Mouse (Mus musculus) cortical plate, adult 2 months (tissue): ENCODE measurements around the gene Ccdc174. TPM values are rescaled to one million over a fixed set of nuclear protein-coding genes. Genes with fewer than 3 reads are reported as not detected.

Experiments used
- H3K27ac ChIP-seq: fragments of 200-500 bp; 2 replicates; pipeline ENCODE4 v1.5.1; 2012; ENCODE audit warnings: low read length, control low read depth, inconsistent platforms; ENCODE audit not compliant: insufficient read depth
- H3K4me1 ChIP-seq: fragments of 200-500 bp; 2 replicates; pipeline ENCODE4 v1.6.1; 2011; ENCODE audit warnings: low read length; ENCODE audit not compliant: control insufficient read depth, insufficient read depth
- H3K4me3 ChIP-seq: fragments of 200-500 bp; 2 replicates; pipeline ENCODE4 v1.5.1; 2011; ENCODE audit warnings: mild to moderate bottlenecking, low read length, control low read depth; ENCODE audit not compliant: insufficient read depth
- CTCF ChIP-seq: fragments of 200-500 bp; IDR thresholded peaks from 2 replicates; pipeline ENCODE4 v1.5.1; 2011; ENCODE audit warnings: mild to moderate bottlenecking, control low read depth, low read length; ENCODE audit not compliant: insufficient read depth; ENCODE audit errors: extremely low read depth
- POLR2A ChIP-seq: fragments of 200-500 bp; IDR thresholded peaks from 2 replicates; pipeline ENCODE4 v1.6.1; 2011; ENCODE audit warnings: mild to moderate bottlenecking, low read length, control low read depth; ENCODE audit not compliant: insufficient read depth; ENCODE audit errors: extremely low read depth
- polyA plus RNA-seq: library from polyadenylated mRNA; depleted of rRNA; stranded (reverse); fragments of >200 nt; gene quantifications from 2 replicates; pipeline ENCODE4 v1.2.3, GENCODE M21; 2012; rRNA removed

The Ccdc174 gene
- 17.7 and 18.5 TPM in 2 replicates for polyA plus RNA-seq

- TF ChIP-seq CTCF, result no peak
- TF ChIP-seq POLR2A, result peak; percentile 90; the same call in 1 of the 2 replicates
- Histone ChIP-seq H3K27ac (no peak within 1 kb of the TSS), H3K4me3 (peak within 1 kb of the TSS; percentile 93), H3K4me1 (peaks cover 6% of the 10 kb centered on the region; the same call in 1 of the 2 replicates)
These were observed at the start of gene Ccdc174 for GRCm38 (mm10) chr6:91877885-91878651. Gene Ccdc174, plus strand, starts transcription at chr6:91878053.

GRCm38 (mm10) chr6:91832863-91833440 is 44.9 kb upstream of the Ccdc174 start:
- H3K4me3 ChIP-seq, result no peak overlapping the region
- H3K27ac ChIP-seq, result no peak overlapping the region
- TF ChIP-seq POLR2A, result no peak
- no peak for TF ChIP-seq CTCF
- no peaks in the 10 kb centered on the region for H3K4me1 ChIP-seq

GRCm38 (mm10) chr6:91839010-91839871 is 38.6 kb upstream of the Ccdc174 start:
- Histone ChIP-seq H3K4me3 (peak overlapping the region; percentile 25), H3K27ac (no peak overlapping the region), H3K4me1 (no peaks in the 10 kb centered on the region)
- no peak for TF ChIP-seq CTCF
- no peak for TF ChIP-seq POLR2A

GRCm38 (mm10) chr6:91842897-91843627 is 34.8 kb upstream of the Ccdc174 start:
- Histone ChIP-seq H3K27ac (no peak overlapping the region), H3K4me3 (peak overlapping the region; percentile 36), H3K4me1 (no peaks in the 10 kb centered on the region)
- TF ChIP-seq POLR2A (no peak), CTCF (no peak)

GRCm38 (mm10) chr6:91843628-91844153 is 34.2 kb upstream of the Ccdc174 start:
- TF ChIP-seq POLR2A (no peak), CTCF (no peak)
- H3K27ac ChIP-seq, result no peak overlapping the region
- H3K4me3 ChIP-seq, result peak overlapping the region; percentile 36
- no peaks in the 10 kb centered on the region for H3K4me1 ChIP-seq

GRCm38 (mm10) chr6:91852550-91852949 is 25.3 kb upstream of the Ccdc174 start:
- Histone ChIP-seq H3K27ac (no peak overlapping the region), H3K4me1 (no peaks in the 10 kb centered on the region), H3K4me3 (no peak overlapping the region)
- TF ChIP-seq POLR2A (no peak), CTCF (peak; percentile 90)

GRCm38 (mm10) chr6:91858339-91858738 is 19.5 kb upstream of the Ccdc174 start:
- TF ChIP-seq CTCF, result no peak
- no peak for TF ChIP-seq POLR2A
- H3K4me1 ChIP-seq, result no peaks in the 10 kb centered on the region
- H3K4me3 ChIP-seq, result no peak overlapping the region

GRCm38 (mm10) chr6:91862848-91863247 is 15.0 kb upstream of the Ccdc174 start:
- Histone ChIP-seq H3K27ac (no peak overlapping the region), H3K4me3 (no peak overlapping the region), H3K4me1 (no peaks in the 10 kb centered on the region)
- TF ChIP-seq POLR2A (no peak), CTCF (no peak)

More at GRCm38 (mm10) chr6:91858339-91858738, 19.5 kb upstream of the Ccdc174 start:
- H3K27ac ChIP-seq, result no peak overlapping the region

GRCm38 (mm10) chr6:91864595-91864994 is 13.3 kb upstream of the Ccdc174 start:
- no peak for TF ChIP-seq CTCF
- no peak for TF ChIP-seq POLR2A
- H3K4me3 ChIP-seq, result no peak overlapping the region
- H3K27ac ChIP-seq, result no peak overlapping the region
- H3K4me1 ChIP-seq, result no peaks in the 10 kb centered on the region
